Mouse (Mus musculus): ENCODE results near the gene Josd2.

GRCm38 (mm10) chr7:44428968-44429521 lies 38.7 kb upstream of the Josd2 start, which contains the start of gene Lrrc4b:
- TF ChIP-seq POLR2A (IDR thresholded peaks at IDR 0.05; ENCODE audit: low read depth, low read length): no peak
- no peak for TF ChIP-seq CTCF (IDR thresholded peaks at IDR 0.05; ENCODE audit: extremely low read depth, insufficient read length, insufficient replicate concordance, low read depth, low read length)
